Mouse (Mus musculus) duodenum, adult 2 months (tissue): ENCODE measurements around the gene Ccin. TPM values are rescaled to one million over a fixed set of nuclear protein-coding genes. Genes with fewer than 3 reads are reported as not detected.

Experiments
- polyA plus RNA-seq: library from polyadenylated mRNA; depleted of rRNA; stranded (reverse); fragments of >200 nt; gene quantifications from 2 replicates; pipeline ENCODE4 v1.2.3, GENCODE M21; 2012; ENCODE audit warnings: low replicate concordance; rRNA removed

Ccin gene
- polyA plus RNA-seq: 0.20 TPM in 1 of 2 replicates, not detected in the other

GRCm38 (mm10) chr4:43983181-43983580, at the start of gene Ccin:
TSS of gene Ccin (plus strand) at chr4:43983483.

GRCm38 (mm10) chr4:43957292-43957845, 25.9 kb upstream of the Ccin start, which contains the start of gene Glipr2:
TSS of gene Glipr2 (plus strand) at chr4:43957401.

GRCm38 (mm10) chr4:44004126-44004525, 20.8 kb downstream of the Ccin start, which contains the start of gene Clta:
TSS of gene Clta (plus strand) at chr4:44004452.

Other genes with a start within 250 kb of the Ccin start
- gene Olfr159, start 212.5 kb upstream of the Ccin start, polyA plus RNA-seq: not detected in 2 replicates
- not detected in 2 replicates for gene Olfr156, start 159.6 kb upstream of the Ccin start, polyA plus RNA-seq
- gene Olfr157, start 143.3 kb upstream of the Ccin start, polyA plus RNA-seq: not detected in 2 replicates
- not detected in 2 replicates for gene Olfr155, start 131.9 kb upstream of the Ccin start, polyA plus RNA-seq
- 1.3 and 3.3 TPM in 2 replicates for gene Reck, start 108.0 kb upstream of the Ccin start, polyA plus RNA-seq
- 5.0 and 8.8 TPM in 2 replicates for gene Glipr2, start 26.1 kb upstream of the Ccin start, polyA plus RNA-seq
- 140 and 283 TPM in 2 replicates for gene Clta, start 21.0 kb downstream of the Ccin start, polyA plus RNA-seq
- 30.9 and 44.5 TPM in 2 replicates for gene Gne, start 100.7 kb downstream of the Ccin start, polyA plus RNA-seq